In the genomic region with DNA sequence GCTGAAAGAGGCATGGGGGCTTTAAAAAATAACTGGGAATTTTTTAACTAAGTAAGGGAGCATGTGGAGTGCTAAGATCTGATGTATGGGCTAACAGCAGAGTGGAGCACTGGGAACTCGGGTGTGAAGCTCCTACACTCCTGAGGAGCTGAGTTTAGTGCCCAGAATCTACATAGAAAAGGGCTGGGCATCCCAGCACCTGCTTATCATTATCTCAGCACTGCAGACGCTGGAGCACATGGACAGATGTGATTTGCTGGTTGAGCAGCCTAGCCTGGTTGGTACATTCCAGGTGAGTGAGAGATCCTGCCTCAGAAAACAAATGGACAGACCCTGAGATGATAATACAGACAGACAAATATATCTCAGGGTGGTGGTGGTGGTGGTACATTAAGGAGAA, we compare ENCODE assay signal across 23 mouse cellular contexts. TPM values are rescaled to one million over a fixed set of nuclear protein-coding genes. Genes with fewer than 3 reads are reported as not detected.
"Had no signal": no experiment of that assay in that cellular context is flagged by ENCODE, and none has a peak within 500 bp of the region (broad histone marks: within the 10 kb centered on the region; RNA-seq: fewer than 3 reads in every experiment).

No protein-coding gene starts in this region.

- H3K4me2 ChIP-seq: kidney, embryonic 15.5 days; limb, embryonic 12.5 days; limb, embryonic 15.5 days; liver, embryonic 15.5 days; lung, embryonic 14.5 days; midbrain, embryonic 11.5 days; stomach, embryonic 15.5 days had no signal

- H3K36me3 ChIP-seq: kidney, embryonic 15.5 days; limb, embryonic 12.5 days; limb, embryonic 15.5 days; liver, embryonic 15.5 days; stomach, embryonic 15.5 days had no signal

- H3K27ac ChIP-seq: kidney, embryonic 15.5 days; limb, embryonic 12.5 days; limb, embryonic 15.5 days; liver, embryonic 15.5 days; macrophage; stomach, embryonic 15.5 days had no signal

- H3K4me3 ChIP-seq: kidney, embryonic 15.5 days; limb, embryonic 12.5 days; limb, embryonic 15.5 days; liver, embryonic 15.5 days; megakaryocyte, embryonic 14.5 days; stomach, embryonic 15.5 days had no signal

- H3K9me3 ChIP-seq: kidney, embryonic 15.5 days; limb, embryonic 12.5 days; limb, embryonic 15.5 days; liver, embryonic 15.5 days; stomach, embryonic 15.5 days had no signal

- H3K9ac ChIP-seq: kidney, embryonic 15.5 days; limb, embryonic 12.5 days; limb, embryonic 15.5 days; liver, embryonic 15.5 days; lung, embryonic 14.5 days; stomach, embryonic 15.5 days had no signal

- H3K4me1 ChIP-seq: kidney, embryonic 15.5 days; limb, embryonic 12.5 days; limb, embryonic 15.5 days; stomach, embryonic 15.5 days had no signal

- ATAC-seq: inflammation-experienced regulatory T-cells, adult 6 months; lung, postnatal 0 days had no signal

- DNase-seq: kidney, adult 11 months; kidney, adult 8-10 months; kidney, postnatal 10 days; kidney, postnatal 4 days; left cerebral cortex, postnatal 4 days; lung, embryonic 14.5 days; midbrain, embryonic 14.5 days; right cerebral cortex, postnatal 25 days; spleen, adult 18-20 months; thymus, postnatal 36 days had no signal

- H3K27me3 ChIP-seq: kidney, embryonic 15.5 days; limb, embryonic 12.5 days; limb, embryonic 15.5 days; liver, embryonic 15.5 days; stomach, embryonic 15.5 days had no signal

RNA-seq across cellular contexts. Expression of a gene that starts 22.6 kb away (rescaled TPM):
- polyA plus RNA-seq: inflammation-experienced regulatory T-cells, adult 6 months; kidney, embryonic 15.5 days; limb, embryonic 12.5 days; liver, embryonic 15.5 days; lung, embryonic 14.5 days; macrophage; midbrain, embryonic 11.5 days; neural tube, embryonic 11.5 days; thymus, postnatal 0 days; urinary bladder, adult 2 months had no signal
